Mouse (Mus musculus) kidney, embryonic 16.5 days (tissue): ENCODE data around the gene Sema4b. TPM values are rescaled to one million over a fixed set of nuclear protein-coding genes. Genes with fewer than 3 reads are reported as not detected.
A peak's percentile ranks its signal among the peaks of the same experiment; 100 is the strongest.

Source experiments
- ATAC-seq: fragments of 200-750 bp; cut with Nextera tagmentation; 2 replicates; pipeline ENCODE4 v1.8.0; 2017; ENCODE audit warnings: moderate TSS enrichment; ENCODE audit not compliant: low FRiP score, low TSS enrichment
- H3K27ac ChIP-seq: fragments of 300-500 bp; sonication (generic); 2 replicates; pipeline ENCODE4 v1.5.1; 2014; ENCODE audit warnings: low read length
- H3K27me3 ChIP-seq: fragments of 300-500 bp; sonication (generic); 2 replicates; pipeline ENCODE4 v1.6.1; 2014; ENCODE audit warnings: low read length, control low read depth, mixed read lengths; ENCODE audit not compliant: insufficient read depth
- H3K36me3 ChIP-seq: fragments of 300-500 bp; sonication (generic); 2 replicates; pipeline ENCODE4 v1.6.1; 2014; ENCODE audit warnings: low read length, control low read depth, mixed read lengths; ENCODE audit not compliant: insufficient read depth
- H3K4me1 ChIP-seq: fragments of 300-500 bp; sonication (generic); 2 replicates; pipeline ENCODE4 v1.6.1; 2014; ENCODE audit warnings: low read length, control low read depth, mixed read lengths; ENCODE audit not compliant: insufficient read depth
- H3K4me2 ChIP-seq: fragments of 300-500 bp; sonication (generic); replicated peaks from 2 replicates; pipeline ENCODE4 v1.6.1; 2014; ENCODE audit warnings: low read depth, low read length
- H3K4me3 ChIP-seq: fragments of 300-500 bp; sonication (generic); 2 replicates; pipeline ENCODE4 v1.5.1; 2014; ENCODE audit warnings: mild to moderate bottlenecking, low read length
- H3K9ac ChIP-seq: fragments of 300-500 bp; sonication (generic); replicated peaks from 2 replicates; pipeline ENCODE4 v1.6.1; 2014; ENCODE audit warnings: low read length
- H3K9me3 ChIP-seq: fragments of 300-500 bp; sonication (generic); 2 replicates; pipeline ENCODE4 v1.6.1; 2016; ENCODE audit warnings: low read length, control low read depth
- WGBS: fragments of 180-500 bp; shearing (Covaris S2); extraction: QIAGEN DNeasy Blood & Tissue Kit; methylation state at CpG from one replicate; pipeline ENCODE4 v1.1.7; 2014; 5-methylcytosine and 5-hydroxymethylcytosine counted together
- polyA plus RNA-seq: library from polyadenylated mRNA; unstranded; fragments of >200 nt; fragmentation: Nextera tagmentation; extraction: Ambion mirVana; gene quantifications from 2 replicates; pipeline ENCODE4 v1.2.1, GENCODE M21; 2015

The Sema4b gene
- polyA plus RNA-seq, 1 experiment from 2014 or later, result 17.7 TPM

GRCm38 (mm10) chr7:80221179-80221750 lies 34.6 kb downstream of the Sema4b start:
- 87% methylated on average over 4 of the region's 4 CpGs for WGBS
- H3K27me3 ChIP-seq, result no peaks in the 10 kb centered on the region
- no peak overlapping the region for H3K27ac ChIP-seq
- no peak overlapping the region for H3K4me2 ChIP-seq
- ATAC-seq, result no peak
- no peak overlapping the region for H3K4me3 ChIP-seq
- no peak overlapping the region for H3K9ac ChIP-seq
- no peaks in the 10 kb centered on the region for H3K4me1 ChIP-seq
- peaks cover 69% of the 10 kb centered on the region for H3K36me3 ChIP-seq
- H3K9me3 ChIP-seq, result no peaks in the 10 kb centered on the region

GRCm38 (mm10) chr7:80227065-80227464 lies 40.4 kb downstream of the Sema4b start:
- ATAC-seq, result no peak
- 93% methylated on average over 4 of the region's 4 CpGs for WGBS
- H3K27me3 ChIP-seq, result no peaks in the 10 kb centered on the region
- H3K9me3 ChIP-seq, result no peaks in the 10 kb centered on the region
- peaks cover 23% of the 10 kb centered on the region for H3K4me1 ChIP-seq
- no peak overlapping the region for H3K9ac ChIP-seq
- H3K27ac ChIP-seq, result no peak overlapping the region
- no peak overlapping the region for H3K4me2 ChIP-seq
- H3K4me3 ChIP-seq, result no peak overlapping the region
- peaks cover 28% of the 10 kb centered on the region for H3K36me3 ChIP-seq

- 30% methylated on average over 6 of the region's 6 CpGs for WGBS
- Histone ChIP-seq H3K9me3 (no peaks in the 10 kb centered on the region), H3K4me1 (peaks cover 30% of the 10 kb centered on the region), H3K9ac (0 out of 2 replicates have a peak overlapping the region, but pooled peaks have one; percentile 27), H3K27me3 (no peaks in the 10 kb centered on the region), H3K36me3 (peaks cover 9% of the 10 kb centered on the region), H3K27ac (0 out of 2 replicates have a peak overlapping the region, but pooled peaks have one; percentile 8), H3K4me3 (no peak overlapping the region), H3K4me2 (0 out of 2 replicates have a peak overlapping the region, but pooled peaks have one; percentile 74)
- no peak for ATAC-seq
These were observed 43.6 kb downstream of the Sema4b start for GRCm38 (mm10) chr7:80230196-80230595.

GRCm38 (mm10) chr7:80231971-80232488 lies 45.4 kb downstream of the Sema4b start:
- ATAC-seq, result peak; percentile 39
- no peaks in the 10 kb centered on the region for H3K27me3 ChIP-seq
- H3K36me3 ChIP-seq, result peaks cover 2% of the 10 kb centered on the region; the same call in 1 of the 2 replicates
- peak overlapping the region; percentile 74 for H3K4me2 ChIP-seq
- H3K4me1 ChIP-seq, result peaks cover 30% of the 10 kb centered on the region
- peak overlapping the region; percentile 65 for H3K27ac ChIP-seq
- peak overlapping the region; percentile 65 for H3K9ac ChIP-seq
- H3K9me3 ChIP-seq, result no peaks in the 10 kb centered on the region
- under 1% methylated on average over 29 of the region's 29 CpGs for WGBS
- H3K4me3 ChIP-seq, result peak overlapping the region; percentile 70

GRCm38 (mm10) chr7:80232489-80233029 lies 45.9 kb downstream of the Sema4b start, which contains the start of the genes Cib1 and Gdpgp1:
Cib1 (minus strand) TSS chr7:80232813.
Gdpgp1 (plus strand) TSS chr7:80232865.
- Histone ChIP-seq H3K27me3 (no peaks in the 10 kb centered on the region), H3K9ac (peak within 1 kb of the TSS; percentile 73), H3K9me3 (no peaks in the 10 kb centered on the region), H3K36me3 (no peaks in the 10 kb centered on the region; the same call in 1 of the 2 replicates), H3K4me3 (peak within 1 kb of the TSS; percentile 70), H3K27ac (peak within 1 kb of the TSS; percentile 81), H3K4me2 (peak within 1 kb of the TSS; percentile 74), H3K4me1 (peaks cover 30% of the 10 kb centered on the region)
- under 1% methylated on average over 55 of the region's 56 CpGs for WGBS
- peak; percentile 100 for ATAC-seq

GRCm38 (mm10) chr7:80233799-80234198 lies 47.2 kb downstream of the Sema4b start:
- peak overlapping the region; percentile 74 for H3K4me2 ChIP-seq
- peak overlapping the region; percentile 70 for H3K4me3 ChIP-seq
- WGBS, result 79% methylated on average over 9 of the region's 9 CpGs
- no peak overlapping the region for H3K27ac ChIP-seq
- no peak for ATAC-seq
- H3K4me1 ChIP-seq, result peaks cover 30% of the 10 kb centered on the region
- H3K36me3 ChIP-seq, result peaks cover 8% of the 10 kb centered on the region
- no peaks in the 10 kb centered on the region for H3K9me3 ChIP-seq
- no peak overlapping the region; the same call in 1 of the 2 replicates for H3K9ac ChIP-seq
- no peaks in the 10 kb centered on the region for H3K27me3 ChIP-seq

GRCm38 (mm10) chr7:80238542-80238941 lies 51.9 kb downstream of the Sema4b start:
- Histone ChIP-seq H3K4me3 (no peak overlapping the region), H3K9me3 (no peaks in the 10 kb centered on the region), H3K27ac (no peak overlapping the region), H3K36me3 (peaks cover 18% of the 10 kb centered on the region), H3K27me3 (no peaks in the 10 kb centered on the region), H3K4me1 (peaks cover 6% of the 10 kb centered on the region; the same call in 1 of the 2 replicates), H3K9ac (no peak overlapping the region), H3K4me2 (no peak overlapping the region)
- 88% methylated on average over 10 of the region's 10 CpGs for WGBS
- no peak for ATAC-seq

- H3K4me1 ChIP-seq, result 0 out of 2 replicates have a peak, but pooled peaks cover 2% of the 10 kb centered on the region
- H3K4me3 ChIP-seq, result no peak overlapping the region
- H3K36me3 ChIP-seq, result peaks cover 18% of the 10 kb centered on the region
- H3K4me2 ChIP-seq, result no peak overlapping the region
- H3K9me3 ChIP-seq, result no peaks in the 10 kb centered on the region; the same call in 1 of the 2 replicates
- no peak overlapping the region for H3K9ac ChIP-seq
- H3K27ac ChIP-seq, result no peak overlapping the region
- ATAC-seq, result no peak
- 84% methylated on average over 4 of the region's 4 CpGs for WGBS
- H3K27me3 ChIP-seq, result no peaks in the 10 kb centered on the region
These were observed 55.0 kb downstream of the Sema4b start for GRCm38 (mm10) chr7:80241661-80242060.

GRCm38 (mm10) chr7:80244851-80245250 lies 58.2 kb downstream of the Sema4b start:
- H3K27me3 ChIP-seq, result no peaks in the 10 kb centered on the region
- 92% methylated on average over 4 of the region's 4 CpGs for WGBS
- no peak overlapping the region for H3K4me2 ChIP-seq
- H3K4me3 ChIP-seq, result no peak overlapping the region
- no peak for ATAC-seq
- H3K27ac ChIP-seq, result no peak overlapping the region
- H3K9me3 ChIP-seq, result no peaks in the 10 kb centered on the region; the same call in 1 of the 2 replicates
- H3K36me3 ChIP-seq, result peaks cover 3% of the 10 kb centered on the region; the same call in 1 of the 2 replicates
- no peak overlapping the region for H3K9ac ChIP-seq
- 0 out of 2 replicates have a peak, but pooled peaks cover 2% of the 10 kb centered on the region for H3K4me1 ChIP-seq
